Mouse (Mus musculus): Measurements from ENCODE around the gene Dhx30.
"Not testable (repeated sequence)": the region's sequence is repeated elsewhere in the genome, so short reads cannot be mapped to it uniquely, and the experiment has no call there.

Dhx30 gene

DNA sequence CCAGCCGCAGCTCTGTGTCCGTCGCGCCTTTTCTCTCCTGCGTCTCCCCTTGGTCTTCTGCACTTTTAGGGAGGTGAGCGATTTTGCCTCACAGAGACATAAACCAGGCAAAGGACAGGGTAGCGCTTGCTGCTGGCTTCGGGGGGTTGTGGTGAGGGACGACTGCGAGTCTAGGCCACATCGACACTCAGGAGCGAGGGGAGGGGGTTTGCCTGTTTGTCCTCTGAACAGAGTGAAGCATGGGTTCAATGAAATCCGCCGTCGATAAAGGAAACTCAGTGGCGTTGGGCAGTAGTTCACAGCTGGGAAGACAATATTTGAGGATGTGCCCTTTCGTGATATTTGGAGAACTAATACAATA is at the start of gene Dhx30:
Gene Dhx30, minus strand, starts transcription at position 52 of the 361 bp plus-strand sequence.
- DNase-seq, result no peak

GRCm38 (mm10) chr9:110163071-110163470 is 45.4 kb upstream of the Dhx30 start:
- no peak for DNase-seq

DNA sequence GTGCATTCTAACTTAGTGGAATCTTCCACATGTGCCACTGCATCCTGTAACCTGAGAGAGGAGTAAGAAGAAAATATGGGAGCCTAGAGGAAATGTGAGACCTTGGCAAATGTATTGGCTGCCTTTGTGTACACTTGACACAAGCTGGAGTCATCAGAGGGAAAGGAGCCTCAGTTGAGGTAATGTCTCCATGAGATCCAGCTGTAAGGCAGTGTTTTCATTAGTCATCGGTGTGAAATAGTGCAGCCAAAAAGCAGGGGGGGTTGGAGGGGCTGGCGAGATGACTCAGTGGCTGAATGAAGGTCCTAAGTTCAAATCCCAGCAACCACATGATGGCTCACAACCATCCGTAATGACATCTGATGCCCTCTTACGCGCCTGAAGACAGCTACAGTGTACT is 44.8 kb upstream of the Dhx30 start:
- DNase-seq, result no peak

DNA sequence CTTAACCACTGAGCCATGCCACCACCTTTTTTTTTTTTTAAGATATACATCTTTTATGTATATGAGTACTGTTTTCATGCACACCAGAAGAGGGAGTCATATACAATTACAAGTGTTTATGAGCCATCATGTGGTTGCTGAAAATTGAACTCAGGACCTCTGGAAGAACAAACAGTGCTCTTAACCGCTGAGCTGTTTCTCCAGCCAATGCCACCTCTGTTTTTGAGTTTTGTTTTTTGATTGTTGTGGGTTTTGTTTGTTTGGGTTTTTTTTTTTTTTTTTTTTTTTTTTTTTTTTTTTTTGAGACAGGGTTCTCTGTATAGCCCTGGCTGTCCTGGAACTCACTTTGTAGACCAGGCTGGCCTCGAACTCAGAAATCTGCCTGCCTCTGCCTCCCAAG is 42.9 kb upstream of the Dhx30 start:
- not testable (repeated sequence) for DNase-seq

- DNase-seq, result no peak
Measured at GRCm38 (mm10) chr9:110159036-110159435, 41.4 kb upstream of the Dhx30 start.

DNA sequence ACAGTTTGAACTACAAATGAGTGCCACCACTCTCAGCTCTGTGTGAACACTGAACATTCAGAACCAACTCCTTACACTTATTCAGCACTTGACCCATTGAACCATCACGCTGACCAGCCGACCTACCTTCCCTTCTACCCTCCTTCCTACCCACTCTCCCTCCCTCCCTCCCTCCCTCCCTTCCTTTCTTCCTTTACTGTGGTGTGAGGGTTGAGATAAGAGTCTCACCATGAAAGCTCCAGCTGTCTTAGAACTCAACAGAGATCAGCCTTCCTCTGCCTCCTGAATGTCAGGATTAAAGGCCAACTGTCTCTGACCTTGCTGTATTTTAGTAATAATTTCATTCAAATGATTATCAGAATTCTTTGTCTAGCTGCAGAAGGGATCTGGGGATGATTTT is 31.0 kb upstream of the Dhx30 start:
- DNase-seq, result no peak

DNA sequence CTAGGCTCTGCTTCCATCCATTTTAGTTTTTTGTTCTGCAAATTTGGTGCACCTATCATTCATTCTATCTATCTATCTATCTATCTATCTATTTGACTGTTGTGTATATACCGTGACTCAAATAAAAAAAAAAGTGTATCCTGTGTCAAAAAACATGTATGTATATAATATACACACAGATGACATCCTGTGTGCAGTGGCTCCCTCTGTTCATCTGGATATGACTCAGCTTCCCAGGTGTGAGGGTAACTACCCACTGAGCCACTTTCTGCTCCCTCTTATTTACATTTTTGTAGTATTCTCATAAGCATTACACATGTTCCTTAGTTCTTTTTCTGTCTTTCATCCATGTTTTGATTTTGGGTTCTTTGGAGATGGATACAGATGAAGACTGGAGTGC is 24.5 kb upstream of the Dhx30 start:
- no peak for DNase-seq

- DNase-seq, result no peak
Measured at GRCm38 (mm10) chr9:110139119-110139518, 21.5 kb upstream of the Dhx30 start.

DNA sequence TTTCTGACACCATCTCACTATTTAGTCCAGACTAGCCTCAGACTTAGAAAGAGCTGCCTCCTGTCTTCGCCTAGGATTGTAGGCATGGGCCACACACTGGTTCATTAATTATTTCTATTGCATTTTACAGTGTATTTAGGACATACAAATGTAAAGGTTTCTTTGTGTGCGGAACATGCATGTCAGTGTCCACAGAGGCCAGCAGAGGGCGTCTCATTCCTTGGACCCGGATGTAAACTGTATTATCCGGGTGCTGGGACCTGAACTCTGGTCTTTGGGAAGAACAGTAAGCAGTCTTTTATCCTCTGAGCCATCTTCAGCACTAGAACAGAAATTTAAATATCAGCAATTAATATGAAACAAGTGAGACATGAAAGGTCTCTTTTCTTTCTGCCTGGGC is 16.5 kb upstream of the Dhx30 start:
- no peak for DNase-seq

DNA sequence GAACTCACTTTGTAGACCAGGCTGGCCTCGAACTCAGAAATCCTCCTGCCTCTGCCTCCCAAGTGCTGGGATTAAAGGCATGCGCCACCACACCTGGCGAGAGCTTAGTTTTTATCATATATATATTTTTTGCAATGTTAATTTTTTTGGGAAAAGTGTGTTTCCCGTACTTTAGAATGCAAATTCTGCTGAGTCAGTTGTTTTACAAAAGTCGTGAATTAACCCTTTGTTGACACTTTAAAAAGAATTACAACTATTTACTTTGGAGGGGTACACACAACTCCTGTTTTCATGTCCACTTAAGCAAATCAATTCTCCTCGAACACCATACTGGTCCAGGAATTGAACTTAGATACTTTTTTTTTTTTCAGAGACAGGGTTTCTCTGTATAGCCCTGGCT is 15.3 kb upstream of the Dhx30 start:
- no peak for DNase-seq

GRCm38 (mm10) chr9:110132201-110132605 is 14.6 kb upstream of the Dhx30 start:
- no peak for DNase-seq

DNA sequence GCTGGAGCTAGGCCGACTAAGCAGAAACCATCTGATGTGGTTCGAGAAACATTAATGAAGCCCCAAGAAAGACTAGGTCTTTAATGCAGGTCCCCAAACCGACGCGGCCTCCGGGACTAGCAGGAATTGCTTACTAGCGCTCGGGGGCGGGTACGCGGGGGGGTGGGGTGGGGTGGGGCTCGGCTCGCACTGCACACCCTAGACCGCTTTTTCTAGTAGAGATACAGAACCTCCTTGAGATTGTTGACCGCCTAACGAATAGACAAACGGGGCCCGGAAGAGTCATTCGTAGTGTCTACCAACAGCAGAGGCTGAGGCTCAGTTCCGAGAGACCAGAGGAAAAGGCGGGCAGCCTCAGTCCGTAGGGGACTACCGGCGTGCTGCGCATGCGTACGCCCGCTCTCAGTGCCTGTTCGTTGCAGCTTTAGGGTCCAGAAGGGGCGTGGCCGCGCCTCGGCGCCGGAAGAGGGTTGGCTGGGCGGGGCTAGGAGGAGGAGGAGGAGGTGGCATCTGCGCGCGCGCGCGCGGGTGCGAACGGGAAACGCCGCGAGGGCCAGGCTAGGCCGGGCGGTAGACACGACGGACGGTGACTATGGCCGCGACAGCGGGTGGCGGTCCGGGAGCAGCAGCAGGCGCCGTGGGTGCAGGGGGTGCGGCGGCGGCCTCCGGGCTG is 14.0 kb upstream of the Dhx30 start:
- DNase-seq, result peak; percentile 99 to 100

- DNase-seq, result no peak
Measured at GRCm38 (mm10) chr9:110130896-110131524, 13.4 kb upstream of the Dhx30 start.

DNA sequence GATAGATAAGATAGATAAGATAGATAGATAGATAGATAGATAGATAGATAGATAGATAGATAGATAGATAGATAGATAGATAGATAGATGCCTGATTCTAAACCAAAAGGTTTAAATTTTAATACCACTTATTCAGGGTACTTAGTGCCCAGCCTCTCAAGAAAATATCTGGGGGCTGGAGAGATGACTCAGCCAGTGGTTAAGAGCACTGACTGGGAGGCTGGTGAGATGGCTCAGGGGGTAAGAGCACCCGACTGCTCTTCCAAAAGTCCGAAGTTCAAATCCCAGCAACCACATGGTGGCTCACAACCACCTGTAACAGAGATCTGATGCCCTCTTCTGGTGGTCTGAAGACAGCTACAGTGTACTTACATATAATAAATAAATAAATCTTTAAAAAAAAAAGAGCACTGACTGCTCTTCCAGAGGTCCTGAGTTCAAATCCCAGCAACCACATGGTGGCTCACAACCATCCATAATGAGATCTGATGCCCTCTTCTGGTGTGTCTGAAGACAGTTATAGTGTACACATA is 6.4 kb upstream of the Dhx30 start:
- not testable (repeated sequence) for DNase-seq

DNA sequence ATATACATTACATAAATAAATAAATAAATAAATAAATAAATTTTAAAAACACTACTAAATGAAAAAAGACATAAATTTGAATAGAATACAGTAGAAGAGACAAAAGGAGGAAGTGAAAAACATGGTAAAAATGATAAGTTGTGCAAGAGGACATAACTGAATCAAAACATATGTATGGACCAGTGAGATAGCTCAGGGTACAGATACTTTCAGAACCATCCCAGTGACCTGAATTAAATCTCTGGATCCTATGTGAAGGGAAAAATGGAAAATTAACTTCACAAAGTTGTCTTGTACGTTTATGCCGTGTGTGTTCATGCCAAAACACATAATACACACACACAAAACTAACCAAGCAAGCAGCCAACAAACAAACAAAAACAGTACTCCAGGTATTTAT is 5.7 kb upstream of the Dhx30 start:
- no peak for DNase-seq

GRCm38 (mm10) chr9:110121424-110121823 is 3.8 kb upstream of the Dhx30 start:
- no peak for DNase-seq

DNA sequence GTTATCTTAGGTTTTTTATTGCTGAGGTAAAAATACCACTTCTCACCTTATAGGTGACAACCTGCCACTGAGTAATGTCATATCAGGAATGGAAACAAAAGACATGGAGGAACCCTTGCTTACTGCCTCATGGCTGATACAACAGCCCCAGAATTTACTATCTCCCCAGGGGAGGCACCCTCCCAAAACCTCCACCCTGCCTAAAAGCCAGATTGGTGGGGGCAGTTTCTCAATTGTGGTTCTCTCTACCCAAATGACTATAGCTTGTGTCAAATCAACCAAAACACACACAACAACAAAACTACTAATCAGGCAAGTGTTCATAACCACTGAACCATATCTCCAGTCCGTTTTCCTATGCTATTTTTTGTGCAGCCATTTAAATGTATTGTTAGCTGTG is 619 bp upstream of the Dhx30 start:
- no peak for DNase-seq

DNA sequence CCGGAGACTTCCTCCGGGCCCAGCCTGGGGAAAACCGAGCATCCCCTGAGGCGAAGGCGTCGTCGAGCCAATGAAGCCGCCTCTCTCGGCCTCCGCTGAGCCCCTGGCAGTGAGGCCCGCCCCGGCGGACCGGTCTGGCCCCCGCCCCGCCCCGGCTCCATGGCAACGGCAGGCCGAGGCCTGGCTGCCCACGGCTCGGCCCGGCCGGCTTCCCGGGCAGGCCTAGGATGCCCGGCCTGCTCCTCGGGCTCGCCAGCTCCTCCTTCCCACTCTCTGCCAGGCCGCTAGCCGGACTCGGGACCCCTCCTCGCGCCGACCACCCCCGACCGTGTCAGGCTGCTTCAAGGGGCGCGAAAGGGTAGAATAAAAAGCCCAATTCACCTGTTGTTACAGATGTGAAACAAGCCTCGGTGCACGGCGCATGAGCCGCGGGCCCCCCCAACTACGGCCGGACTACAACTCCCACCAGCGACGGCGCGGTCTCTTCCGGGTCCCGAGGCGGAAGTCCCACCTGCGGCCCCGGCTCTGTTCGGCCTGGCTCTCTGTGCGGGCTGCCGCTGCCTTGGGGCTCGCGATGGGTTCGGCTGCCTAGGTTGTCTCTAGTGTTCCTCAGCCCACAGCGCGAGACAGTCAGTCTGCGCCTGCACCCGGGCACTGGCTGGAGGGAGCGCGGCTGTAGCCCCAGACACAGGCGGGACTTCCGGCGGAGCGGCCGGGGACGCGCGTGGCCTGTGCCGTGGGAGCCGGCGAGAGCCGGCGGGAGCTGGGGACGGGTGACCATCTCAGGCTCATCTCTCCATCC is 452 bp downstream of the Dhx30 start, which contains the start of gene Smarcc1:
Gene Smarcc1, plus strand, starts transcription at position 732 of the 802 bp plus-strand sequence.
- DNase-seq, result peak; percentile 76 to 86

DNA sequence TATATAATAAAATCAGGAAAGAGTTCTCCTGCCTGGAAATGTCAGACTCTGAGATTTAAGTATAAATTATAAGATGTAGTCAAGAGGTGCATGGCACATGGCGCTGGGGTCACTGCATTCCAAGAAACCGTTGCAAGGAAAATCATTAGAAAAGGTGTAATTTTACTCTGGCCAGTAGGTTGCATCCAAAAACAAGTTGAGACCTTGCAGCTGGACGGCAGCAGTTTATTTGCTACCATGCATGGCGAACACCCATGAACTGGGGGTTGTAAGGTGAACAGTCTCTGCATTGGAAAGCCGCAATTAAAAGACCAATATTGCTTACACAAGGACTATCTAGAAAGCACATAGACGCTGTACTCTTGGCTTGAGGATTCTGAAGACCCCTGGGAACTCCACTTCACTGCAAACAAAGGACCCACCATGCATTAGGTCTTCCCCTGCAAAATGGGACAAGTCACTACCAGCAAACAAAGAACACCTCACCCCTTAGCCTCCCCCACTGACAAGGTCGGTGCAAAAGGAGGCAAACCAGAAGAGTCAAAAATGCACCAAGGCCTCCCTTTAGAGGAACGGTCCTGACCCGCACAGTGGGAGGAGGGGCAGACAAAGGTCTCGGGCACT is 1.2 kb downstream of the Dhx30 start:
- no peak for DNase-seq

- peak; percentile 82 to 92 for DNase-seq
Measured at GRCm38 (mm10) chr9:110100627-110101600, 16.7 kb downstream of the Dhx30 start.

- DNase-seq, result no peak
Measured at GRCm38 (mm10) chr9:110097791-110098190, 19.8 kb downstream of the Dhx30 start.

GRCm38 (mm10) chr9:110094761-110095160 is 22.9 kb downstream of the Dhx30 start:
- no peak for DNase-seq

Measured in spleen, adult 18-20 months (tissue).